Mouse (Mus musculus) right cerebral cortex, postnatal 4 days (tissue): Measurements from ENCODE around the gene Rnf113a2.

ENCODE experiments used
- DNase-seq: peaks from one replicate; pipeline ENCODE4 v3.0.0-alpha.2; 2022

The Rnf113a2 gene

DNA sequence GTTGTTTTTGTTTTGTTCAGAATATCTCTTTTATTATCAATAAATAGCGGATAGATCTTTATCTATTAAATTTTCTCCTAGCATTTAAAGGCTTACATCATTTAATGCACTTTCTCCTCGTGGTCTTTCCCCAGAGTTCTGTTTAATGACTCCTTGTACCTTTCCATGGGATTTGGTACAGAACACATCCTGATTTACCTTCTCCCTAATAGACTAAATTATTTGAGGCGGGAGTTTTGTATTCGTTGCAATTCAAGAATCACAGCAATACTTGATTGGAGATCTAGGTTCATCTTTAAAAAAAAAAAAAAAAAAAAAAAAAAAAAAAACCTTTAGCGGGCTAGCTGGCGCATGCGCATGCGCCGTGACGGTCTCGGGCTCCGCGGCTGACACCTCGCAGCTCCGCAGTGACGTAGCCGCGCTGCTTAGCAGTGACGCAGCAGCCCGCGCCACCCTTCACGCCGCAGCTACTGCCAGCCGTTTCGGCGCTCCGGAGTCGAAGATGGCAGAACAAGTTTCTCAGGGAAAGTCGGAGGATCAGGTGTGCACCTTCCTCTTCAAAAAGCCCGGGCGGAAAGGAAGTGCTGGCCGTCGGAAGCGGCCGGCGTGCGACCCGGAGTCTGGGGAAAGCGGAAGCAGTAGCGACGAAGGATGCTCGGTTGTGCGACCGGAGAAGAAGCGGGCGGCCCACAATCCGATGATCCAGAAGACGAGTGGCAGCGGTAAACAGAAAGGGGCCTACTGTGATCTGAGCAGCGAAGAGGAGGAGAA lies at the start of gene Rnf113a2:
TSS of gene Rnf113a2 (plus strand) at position 363 of the 771 bp plus-strand sequence.
- peak; percentile 85 for DNase-seq

- no peak for DNase-seq
Observed at GRCm38 (mm10) chr12:84371647-84372046, 45.3 kb upstream of the Rnf113a2 start.

GRCm38 (mm10) chr12:84373831-84374481 lies 43.0 kb upstream of the Rnf113a2 start:
- DNase-seq: no peak

DNA sequence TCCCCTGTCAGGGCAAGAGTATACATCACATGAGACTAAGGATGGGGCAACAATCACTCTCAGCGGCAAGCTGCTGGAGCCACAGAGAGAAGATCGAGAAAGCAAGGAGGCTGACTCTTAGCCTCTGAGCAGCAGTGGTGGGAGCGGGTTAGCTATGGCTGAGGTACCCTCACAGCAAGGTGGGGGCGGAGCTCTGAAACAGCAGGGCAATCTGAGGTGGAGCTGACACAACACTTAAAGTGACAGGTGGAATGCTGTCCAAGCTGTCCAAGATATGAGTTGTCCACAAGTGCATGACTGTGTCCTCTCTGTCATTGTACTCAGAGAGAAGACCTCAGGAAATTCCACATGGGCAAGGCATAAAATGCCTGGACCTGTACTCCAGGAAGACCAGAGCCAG lies 34.6 kb upstream of the Rnf113a2 start:
- no peak for DNase-seq

DNA sequence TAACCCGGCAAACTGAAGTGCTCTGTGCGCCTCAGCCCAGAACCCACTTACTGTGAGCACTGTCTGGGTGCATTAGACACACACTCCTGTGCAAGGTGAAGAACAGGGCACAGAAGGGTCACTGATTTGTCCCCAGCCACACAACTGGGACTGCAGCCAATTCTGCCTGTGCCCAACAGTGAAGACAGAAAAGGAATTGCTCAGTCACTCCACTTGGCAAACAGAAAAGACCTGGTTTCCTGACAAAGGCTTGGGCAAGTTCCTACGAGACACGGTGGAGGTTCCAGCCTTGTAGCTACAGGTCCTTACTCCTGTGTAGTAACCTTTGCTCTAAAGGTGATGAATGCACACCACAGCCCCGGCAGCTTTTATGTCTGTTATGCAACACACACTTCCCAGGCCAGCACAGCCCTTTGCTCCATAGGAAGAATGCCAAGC lies 32.3 kb upstream of the Rnf113a2 start:
- peak; percentile 22 for DNase-seq

DNA sequence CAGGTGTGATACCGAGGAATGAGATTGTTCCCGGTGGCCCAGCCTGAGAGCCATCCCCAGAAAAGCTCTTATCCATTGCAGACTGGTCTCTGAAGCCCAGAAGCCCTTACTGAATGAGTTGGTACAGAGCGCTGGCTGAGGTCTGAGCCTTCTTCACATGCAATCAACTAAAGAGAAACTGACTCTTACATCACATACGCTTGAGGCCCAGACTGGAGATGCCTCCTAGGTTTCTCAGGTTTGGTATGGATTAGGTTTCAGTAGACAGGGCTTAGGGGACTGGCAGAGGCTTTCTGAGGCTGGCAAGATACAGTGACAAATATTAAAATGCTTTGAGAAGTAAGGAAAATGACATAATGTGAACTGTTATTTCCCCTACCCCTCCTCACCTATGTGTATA lies 31.6 kb upstream of the Rnf113a2 start:
- no peak for DNase-seq

- no peak for DNase-seq
Observed at GRCm38 (mm10) chr12:84388097-84388496, 28.9 kb upstream of the Rnf113a2 start.

DNA sequence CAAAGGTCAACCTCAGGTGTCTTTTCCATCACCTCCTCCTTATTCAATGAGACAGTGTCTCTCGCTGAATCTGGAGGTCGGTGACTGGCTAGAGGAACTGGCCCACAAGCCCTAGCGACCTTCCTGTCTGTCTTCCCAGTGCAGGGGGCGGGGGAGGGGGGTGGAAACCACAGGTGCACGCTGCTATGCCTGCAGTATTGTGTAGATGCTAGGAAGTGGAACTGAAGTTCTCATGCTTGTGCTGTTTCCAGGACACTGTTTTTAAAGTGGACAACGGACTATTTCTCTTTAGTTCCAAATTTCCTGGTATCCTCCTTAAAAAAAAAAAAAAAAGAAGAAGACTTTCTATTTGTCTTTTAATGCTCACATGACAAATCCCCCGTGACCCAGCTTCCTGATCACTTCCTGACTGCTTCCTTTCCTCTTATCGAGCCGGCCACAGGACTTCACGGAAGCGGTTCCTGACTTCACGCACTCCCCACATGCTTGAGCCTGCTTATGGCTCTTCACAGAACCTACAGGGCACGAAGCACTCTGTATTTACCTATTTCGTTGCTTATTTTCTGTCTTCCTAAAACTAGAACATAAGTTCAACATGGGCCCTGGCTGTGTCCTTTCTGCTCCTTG lies 28.1 kb upstream of the Rnf113a2 start:
- DNase-seq: no peak

- no peak for DNase-seq
Observed at GRCm38 (mm10) chr12:84390336-84390735, 26.7 kb upstream of the Rnf113a2 start.

GRCm38 (mm10) chr12:84392681-84393080 lies 24.3 kb upstream of the Rnf113a2 start:
- no peak for DNase-seq

DNA sequence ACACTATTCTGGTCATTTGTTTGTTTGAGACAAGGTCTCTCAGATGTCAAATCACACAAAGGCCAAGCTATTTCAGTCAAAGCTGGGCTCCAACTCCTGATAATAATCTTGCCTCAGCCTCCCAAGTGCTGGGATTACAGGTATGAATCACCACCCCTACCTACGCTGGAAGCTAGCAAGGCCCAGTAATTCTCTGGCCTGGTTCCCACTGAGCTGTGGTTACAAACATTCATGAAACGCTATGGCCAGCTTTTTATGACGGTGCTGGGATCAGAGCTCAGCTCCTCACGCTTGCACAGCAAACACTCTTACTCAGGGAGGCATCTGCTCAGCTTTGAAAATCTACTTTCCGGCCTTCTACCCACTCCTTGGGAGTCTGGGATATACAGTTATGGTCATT lies 23.1 kb upstream of the Rnf113a2 start:
- no peak for DNase-seq

DNA sequence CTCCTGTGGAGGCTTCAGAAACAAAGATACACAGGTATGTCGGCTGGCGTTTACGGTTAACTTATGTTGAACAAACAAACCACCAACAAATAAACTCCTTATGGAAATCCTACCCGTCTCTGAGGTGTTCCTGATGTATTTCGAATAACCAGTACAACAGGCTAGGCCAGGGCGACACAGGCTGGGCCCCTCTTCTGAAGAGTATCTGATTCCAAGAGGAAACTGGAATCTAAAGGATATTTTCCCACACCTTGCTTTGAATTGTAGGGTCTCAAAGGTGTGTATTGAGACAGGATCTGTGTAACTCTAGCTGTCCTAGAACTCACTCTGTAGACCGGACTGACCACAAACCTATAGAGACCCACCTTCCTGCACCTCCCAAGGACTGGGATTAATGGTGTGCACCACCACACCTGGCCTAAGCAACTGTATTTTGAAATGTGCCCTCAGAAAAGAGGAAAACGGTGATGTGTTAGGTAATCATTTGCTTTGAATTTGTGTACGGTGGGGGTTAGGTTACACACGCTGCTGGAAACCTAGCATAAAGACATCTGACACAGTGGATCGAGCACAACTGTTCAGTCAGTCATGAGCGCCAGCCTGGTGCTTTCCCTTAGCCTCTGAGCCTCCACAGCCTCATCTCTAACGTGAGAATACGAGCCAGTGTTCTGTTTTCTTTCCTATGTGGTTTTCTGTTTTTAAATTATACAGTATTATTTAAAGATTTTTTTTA lies 19.9 kb upstream of the Rnf113a2 start:
- no peak for DNase-seq

DNA sequence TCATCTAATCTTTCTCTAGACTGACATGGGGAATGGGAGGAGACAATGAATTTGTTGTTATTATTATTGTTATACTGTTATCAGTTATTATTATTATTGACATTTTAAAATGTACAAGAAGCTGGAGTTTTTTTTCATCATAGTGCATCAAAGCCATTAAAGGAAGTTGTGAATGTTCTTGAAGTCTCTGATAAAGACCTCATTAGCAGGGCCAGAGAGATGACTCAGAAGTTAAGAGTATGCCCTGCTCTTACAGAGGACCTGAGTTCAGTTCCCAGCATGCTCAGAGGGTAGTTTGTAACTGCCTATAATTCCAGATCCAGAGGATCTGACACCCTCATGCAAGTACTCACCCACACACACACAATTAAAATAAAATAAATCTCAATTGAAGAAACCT lies 19.3 kb upstream of the Rnf113a2 start:
- no peak for DNase-seq

DNA sequence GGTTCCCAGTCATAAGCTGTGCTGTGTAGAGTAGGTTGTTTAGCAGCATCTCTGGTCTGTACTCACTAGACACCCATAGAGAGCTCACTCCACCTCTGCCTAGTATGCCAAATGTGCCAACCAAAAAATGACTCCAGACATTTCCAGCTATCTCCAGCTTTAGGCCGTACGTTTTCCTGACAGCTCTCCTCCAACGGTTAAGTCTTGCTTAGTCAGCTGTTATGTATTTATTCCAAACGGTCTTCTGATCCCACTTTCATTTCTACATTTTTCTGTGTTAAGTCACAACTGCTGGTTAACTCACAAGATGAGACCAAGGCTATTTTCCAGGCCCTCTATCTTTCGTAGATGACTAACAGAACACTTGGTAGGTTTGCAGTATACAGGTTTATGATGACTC lies 18.4 kb upstream of the Rnf113a2 start:
- no peak for DNase-seq

- DNase-seq: no peak
Observed at GRCm38 (mm10) chr12:84399135-84399534, 17.9 kb upstream of the Rnf113a2 start.

- no peak for DNase-seq
Observed at GRCm38 (mm10) chr12:84399663-84400062, 17.3 kb upstream of the Rnf113a2 start.

DNA sequence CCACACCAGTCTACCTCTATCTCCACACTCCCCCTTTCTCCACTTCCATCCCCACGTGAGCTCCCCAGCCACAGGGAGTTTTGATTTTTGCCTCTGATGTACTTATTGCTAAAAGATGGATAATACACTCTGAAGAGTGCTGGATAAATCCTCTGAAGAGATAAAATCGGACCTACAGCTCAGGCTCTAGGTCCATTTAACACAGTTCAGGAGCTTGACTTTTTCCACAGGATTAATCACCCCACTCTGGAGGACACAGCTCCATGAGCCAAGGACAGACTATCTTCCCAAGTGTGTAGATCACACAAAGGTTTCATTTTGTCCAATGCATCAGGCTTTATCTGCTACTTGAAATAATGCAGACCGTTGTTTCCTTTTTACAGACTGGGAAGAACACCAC lies 16.9 kb upstream of the Rnf113a2 start:
- no peak for DNase-seq

GRCm38 (mm10) chr12:84400653-84401052 lies 16.3 kb upstream of the Rnf113a2 start:
- DNase-seq: no peak

DNA sequence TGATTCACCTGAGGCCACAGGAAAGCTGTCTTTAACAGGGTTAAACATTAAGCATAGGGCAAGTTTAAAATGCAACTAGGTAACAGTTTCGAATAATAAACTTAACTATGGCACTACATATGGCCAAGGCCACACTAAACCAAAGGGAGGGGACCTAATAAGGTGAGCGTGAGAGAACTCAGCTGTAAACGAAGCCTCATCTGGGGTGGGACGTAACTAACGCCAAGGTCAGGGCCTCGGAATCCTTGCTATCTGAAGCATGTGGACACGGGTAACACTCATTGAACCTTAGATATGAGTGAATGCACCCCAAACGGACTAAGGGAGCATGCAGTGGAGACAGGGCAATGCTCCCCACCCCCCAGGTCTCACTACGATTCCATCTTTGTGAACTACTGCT lies 14.1 kb upstream of the Rnf113a2 start:
- no peak for DNase-seq

DNA sequence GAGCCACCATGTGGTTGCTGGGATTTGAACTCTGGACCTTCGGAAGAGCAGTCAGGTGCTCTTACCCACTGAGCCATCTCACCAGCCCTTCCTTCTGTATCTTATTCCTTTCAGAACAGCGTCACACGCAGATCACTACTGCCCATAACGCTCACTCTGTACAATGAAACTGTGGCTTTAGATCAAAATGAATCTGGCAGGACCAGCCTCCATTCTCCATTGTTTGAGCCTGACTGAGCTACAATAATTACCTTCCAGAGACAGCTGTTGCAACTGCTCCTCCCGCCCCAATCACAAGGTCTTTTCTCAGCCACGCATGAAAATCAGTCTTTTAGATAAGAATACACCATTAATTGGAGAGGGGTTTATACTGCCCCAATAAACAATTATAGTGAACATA lies 12.5 kb upstream of the Rnf113a2 start:
- no peak for DNase-seq

DNA sequence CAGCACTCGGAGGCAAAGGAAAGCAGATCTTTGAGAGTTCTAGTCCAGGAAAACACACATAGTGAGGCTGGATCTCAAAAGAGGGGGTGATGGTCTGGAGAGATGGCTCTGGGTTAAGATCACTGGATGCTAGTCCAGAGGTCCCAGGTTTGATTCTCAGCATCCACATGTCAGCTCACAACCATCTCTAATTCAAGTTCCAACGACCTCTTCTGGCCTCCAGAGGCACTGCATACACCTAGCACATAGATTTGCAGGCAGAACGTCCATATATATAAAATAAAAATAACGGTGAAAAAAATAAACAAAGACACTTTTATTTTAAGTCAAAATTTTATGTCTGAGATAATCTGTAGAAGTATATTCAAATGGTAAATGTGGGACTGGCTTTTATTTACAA lies 9.7 kb upstream of the Rnf113a2 start:
- DNase-seq: no peak

DNA sequence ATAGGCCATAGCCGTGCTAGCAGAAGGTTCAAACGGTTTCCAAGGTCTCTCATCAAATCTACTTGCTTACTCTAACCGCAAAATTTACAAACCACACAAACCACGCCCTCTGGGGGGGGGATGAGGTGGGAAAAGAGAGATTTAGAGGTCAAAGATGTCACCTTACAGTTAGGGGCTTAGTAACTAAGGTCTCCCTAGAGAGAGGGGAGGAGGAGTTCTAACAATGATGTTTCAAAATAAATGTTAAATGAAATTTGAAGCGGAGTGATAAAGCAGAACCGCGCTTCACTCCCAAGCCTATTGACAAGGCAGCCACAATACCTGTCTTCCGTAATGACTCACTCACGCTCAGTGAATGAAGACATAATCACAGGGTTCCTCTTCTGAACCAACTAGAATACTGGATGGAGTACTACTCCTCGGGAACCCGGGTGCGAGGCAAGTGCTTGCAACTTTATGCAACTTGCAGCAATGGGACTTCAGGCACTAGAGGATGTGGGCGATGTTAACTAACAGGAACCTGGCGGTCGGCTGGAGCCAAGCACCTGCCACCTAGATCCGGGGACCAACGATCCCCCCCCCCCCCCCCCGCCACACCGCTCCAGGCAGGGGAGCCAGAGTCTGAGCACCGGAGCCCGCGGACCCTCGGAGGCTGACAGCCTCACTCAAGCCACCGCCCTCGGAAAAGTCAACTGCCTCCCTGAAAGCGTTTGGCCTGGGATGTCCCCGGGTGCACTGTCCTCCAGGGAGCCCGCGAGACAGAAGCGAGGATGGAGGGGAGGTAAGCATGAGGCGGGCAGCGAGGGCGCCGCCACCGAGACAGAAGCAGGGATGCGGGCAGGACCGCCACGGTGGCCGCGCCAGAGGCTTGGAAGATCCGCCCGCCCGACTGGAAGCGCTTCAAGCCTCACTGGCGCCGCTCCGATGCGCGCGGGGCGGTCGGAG lies 8.8 kb upstream of the Rnf113a2 start:
- no peak for DNase-seq
